Mouse (Mus musculus) thymus, postnatal 4 days (tissue): ENCODE data around the gene Ppp1r18.
A peak's percentile ranks its signal among the peaks of the same experiment; 100 is the strongest.

Experiments
- DNase-seq: peaks from one replicate; pipeline ENCODE4 v3.0.0; 2021

The Ppp1r18 gene

GRCm38 (mm10) chr17:35915538-35916296, 50.3 kb downstream of the Ppp1r18 start:
- DNase-seq: no peak

GRCm38 (mm10) chr17:35916297-35917142, 51.1 kb downstream of the Ppp1r18 start, which contains the start of the genes Mrps18b and Ppp1r10:
Gene Mrps18b (minus strand): TSS chr17:35916389.
Gene Ppp1r10 (plus strand): TSS chr17:35916434.
- peak; percentile 98 for DNase-seq

- DNase-seq: peak; percentile 62
Observed at GRCm38 (mm10) chr17:35917143-35917462, 51.7 kb downstream of the Ppp1r18 start.

GRCm38 (mm10) chr17:35917463-35918251, 52.3 kb downstream of the Ppp1r18 start:
- peak; percentile 51 for DNase-seq

GRCm38 (mm10) chr17:35918276-35919059, 53.1 kb downstream of the Ppp1r18 start:
- peak; percentile 54 for DNase-seq

GRCm38 (mm10) chr17:35919060-35919715, 53.8 kb downstream of the Ppp1r18 start:
- peak; percentile 97 for DNase-seq

- DNase-seq: peak; percentile 39
Observed at GRCm38 (mm10) chr17:35919864-35920301, 54.5 kb downstream of the Ppp1r18 start.

- DNase-seq: no peak
Observed at GRCm38 (mm10) chr17:35920384-35920783, 55.0 kb downstream of the Ppp1r18 start.

GRCm38 (mm10) chr17:35920862-35921562, 55.6 kb downstream of the Ppp1r18 start:
- DNase-seq: peak; percentile 51

- DNase-seq: no peak
Observed at GRCm38 (mm10) chr17:35921710-35922109, 56.3 kb downstream of the Ppp1r18 start.

GRCm38 (mm10) chr17:35922566-35922965, 57.2 kb downstream of the Ppp1r18 start:
- DNase-seq: no peak

GRCm38 (mm10) chr17:35923281-35923680, 57.9 kb downstream of the Ppp1r18 start:
- DNase-seq: no peak
